Mouse (Mus musculus) hindbrain, postnatal 0 days (tissue): ENCODE data around the gene Zc3h4. TPM values are rescaled to one million over a fixed set of nuclear protein-coding genes. Genes with fewer than 3 reads are reported as not detected.

Source experiments
- ATAC-seq: fragments of 200-750 bp; cut with Nextera tagmentation; 2 replicates; pipeline ENCODE4 v1.8.0; 2017; ENCODE audit warnings: mild to moderate bottlenecking, moderate TSS enrichment, moderate library complexity
- DNase-seq: peaks from one replicate; pipeline ENCODE4 v3.0.0-alpha.2; 2015; ENCODE audit warnings: low spot score
- H3K27ac ChIP-seq: fragments of 300-500 bp; sonication (generic); 2 replicates; pipeline ENCODE4 v1.5.1; 2014; ENCODE audit warnings: mild to moderate bottlenecking
- H3K27me3 ChIP-seq: fragments of 300-500 bp; sonication (generic); 2 replicates; pipeline ENCODE4 v1.6.1; 2014; ENCODE audit warnings: low read length, mixed read lengths; ENCODE audit not compliant: insufficient read depth
- H3K36me3 ChIP-seq: fragments of 300-500 bp; sonication (generic); 2 replicates; pipeline ENCODE4 v1.6.1; 2014; ENCODE audit warnings: low read length, mixed read lengths; ENCODE audit not compliant: insufficient read depth
- H3K4me1 ChIP-seq: fragments of 300-500 bp; sonication (generic); 2 replicates; pipeline ENCODE4 v1.6.1; 2014; ENCODE audit warnings: antibody characterized with exemption, low read length, mixed read lengths; ENCODE audit not compliant: insufficient read depth
- H3K4me2 ChIP-seq: fragments of 300-500 bp; sonication (generic); 2 replicates; pipeline ENCODE4 v1.6.1; 2014; ENCODE audit warnings: low read depth, mild to moderate bottlenecking, low read length, moderate library complexity, mixed read lengths
- H3K4me3 ChIP-seq: fragments of 300-500 bp; sonication (generic); 2 replicates; pipeline ENCODE4 v1.5.1; 2014; ENCODE audit warnings: low read length
- H3K9ac ChIP-seq: fragments of 300-500 bp; sonication (generic); replicated peaks from 2 replicates; pipeline ENCODE4 v1.6.1; 2014; ENCODE audit warnings: mild to moderate bottlenecking, low read length, moderate library complexity, mixed read lengths
- H3K9me3 ChIP-seq: fragments of 300-500 bp; sonication (generic); 2 replicates; pipeline ENCODE4 v1.6.1; 2016; ENCODE audit warnings: low read length, mixed read lengths
- CTCF ChIP-seq: IDR thresholded peaks from 2 replicates; pipeline ENCODE4 v1.5.1; 2016; ENCODE audit warnings: antibody characterized with exemption, control low read depth, low read depth
- WGBS: fragments of 180-500 bp; shearing (Covaris S2); extraction: QIAGEN DNeasy Blood & Tissue Kit; methylation state at CpG from one replicate; pipeline ENCODE4 v1.1.7; 2014; 5-methylcytosine and 5-hydroxymethylcytosine counted together
- polyA plus RNA-seq: library from polyadenylated mRNA; unstranded; fragments of >200 nt; fragmentation: Nextera tagmentation; extraction: Ambion mirVana; gene quantifications from 2 replicates; pipeline ENCODE4 v1.2.1, GENCODE M21; 2015
- total RNA-seq: library from RNA; depleted of rRNA; stranded (reverse); fragments of >200 nt; gene quantifications from 2 replicates; pipeline ENCODE4 v1.2.3, GENCODE M21; 2014

Zc3h4 gene
- total and polyA plus RNA-seq, 2 experiments from 2014 or later = 8.3 to 38.2 TPM

DNA sequence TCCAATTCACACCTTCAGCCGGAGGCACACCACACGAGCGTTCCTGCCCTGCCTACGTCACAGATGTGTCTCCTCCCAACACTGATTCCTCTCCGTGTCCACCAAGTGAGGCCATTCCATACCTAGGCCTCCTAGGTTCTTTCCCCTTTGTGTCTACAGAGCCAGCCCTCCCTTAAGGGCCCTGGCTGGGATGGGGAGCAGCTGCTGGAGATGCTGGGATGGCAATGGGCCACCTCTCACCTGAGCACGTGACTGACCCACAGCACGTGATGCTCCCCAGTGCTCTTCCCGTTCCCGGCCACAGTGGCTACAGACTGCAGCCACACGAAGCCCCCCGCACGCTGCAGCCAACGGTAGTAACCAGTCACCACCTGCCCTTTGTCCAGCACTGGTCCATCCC lies 59.9 kb downstream of the Zc3h4 start:
- DNase-seq = no peak
- Histone ChIP-seq H3K9me3 (no peaks in the 10 kb centered on the region), H3K27me3 (no peaks in the 10 kb centered on the region), H3K36me3 (no peaks in the 10 kb centered on the region), H3K9ac (no peak overlapping the region), H3K4me3 (no peak overlapping the region), H3K4me2 (no peak overlapping the region), H3K27ac (no peak overlapping the region), H3K4me1 (no peaks in the 10 kb centered on the region; the same call in 1 of the 2 replicates)
- no peak; the same call in 1 of the 2 replicates for ATAC-seq
- no peak for TF ChIP-seq CTCF
- WGBS = 69% methylated on average over 13 of the region's 13 CpGs

DNA sequence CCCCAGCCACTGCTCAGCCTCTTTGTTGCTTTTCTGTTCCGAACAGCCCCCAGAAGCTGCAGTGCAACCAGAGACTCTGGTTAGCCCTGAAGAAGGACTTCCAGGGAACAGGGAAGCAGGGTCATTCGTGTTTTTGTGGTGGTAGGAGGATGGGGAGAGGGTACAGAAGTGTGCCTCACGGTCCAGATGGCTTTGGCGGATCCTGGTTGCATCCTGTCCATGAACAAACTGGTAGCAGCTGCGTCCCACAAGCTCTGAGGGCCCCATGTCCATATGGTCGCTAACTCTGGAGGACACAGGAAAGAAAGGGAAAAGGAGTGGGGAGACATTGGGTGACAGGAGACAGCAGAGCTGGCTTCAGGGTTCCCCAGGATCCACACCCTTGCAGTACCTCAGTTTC lies 60.4 kb downstream of the Zc3h4 start:
- H3K27ac ChIP-seq = no peak overlapping the region
- no peak overlapping the region for H3K9ac ChIP-seq
- DNase-seq (no peak), ATAC-seq (no peak)
- H3K4me2 ChIP-seq = no peak overlapping the region
- no peak for TF ChIP-seq CTCF
- WGBS = 60% methylated on average over 6 of the region's 6 CpGs
- H3K36me3 ChIP-seq = no peaks in the 10 kb centered on the region
- no peaks in the 10 kb centered on the region for H3K27me3 ChIP-seq
- no peak overlapping the region for H3K4me3 ChIP-seq
- no peaks in the 10 kb centered on the region for H3K9me3 ChIP-seq
- H3K4me1 ChIP-seq = no peaks in the 10 kb centered on the region; the same call in 1 of the 2 replicates

DNA sequence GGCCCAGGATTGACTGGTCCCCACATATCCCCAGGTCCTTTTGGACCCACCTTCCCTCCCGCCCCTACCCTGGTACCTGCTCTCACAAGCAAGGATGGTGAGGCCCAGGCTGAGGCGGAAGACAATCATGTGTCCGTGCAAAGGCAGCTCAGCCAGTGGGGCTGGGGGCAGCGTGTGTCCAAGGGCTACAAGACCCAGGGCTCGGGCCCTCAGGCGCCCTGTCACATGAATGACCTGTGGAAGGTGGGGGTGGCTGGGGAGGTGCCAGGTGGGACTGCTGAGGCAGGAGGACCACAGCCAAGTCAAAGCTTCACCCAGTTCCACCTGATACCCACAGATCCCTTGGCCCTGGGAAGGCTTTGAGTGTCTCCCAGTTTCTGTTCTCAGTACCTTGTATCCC lies 61.0 kb downstream of the Zc3h4 start:
- WGBS = 84% methylated on average over 6 of the region's 6 CpGs
- H3K4me3 ChIP-seq = no peak overlapping the region
- H3K36me3 ChIP-seq = no peaks in the 10 kb centered on the region
- no peaks in the 10 kb centered on the region; the same call in 1 of the 2 replicates for H3K4me1 ChIP-seq
- ATAC-seq (no peak), DNase-seq (no peak)
- TF ChIP-seq CTCF = no peak
- no peaks in the 10 kb centered on the region for H3K9me3 ChIP-seq
- H3K27me3 ChIP-seq = no peaks in the 10 kb centered on the region
- H3K9ac ChIP-seq = no peak overlapping the region
- no peak overlapping the region for H3K27ac ChIP-seq
- H3K4me2 ChIP-seq = no peak overlapping the region

DNA sequence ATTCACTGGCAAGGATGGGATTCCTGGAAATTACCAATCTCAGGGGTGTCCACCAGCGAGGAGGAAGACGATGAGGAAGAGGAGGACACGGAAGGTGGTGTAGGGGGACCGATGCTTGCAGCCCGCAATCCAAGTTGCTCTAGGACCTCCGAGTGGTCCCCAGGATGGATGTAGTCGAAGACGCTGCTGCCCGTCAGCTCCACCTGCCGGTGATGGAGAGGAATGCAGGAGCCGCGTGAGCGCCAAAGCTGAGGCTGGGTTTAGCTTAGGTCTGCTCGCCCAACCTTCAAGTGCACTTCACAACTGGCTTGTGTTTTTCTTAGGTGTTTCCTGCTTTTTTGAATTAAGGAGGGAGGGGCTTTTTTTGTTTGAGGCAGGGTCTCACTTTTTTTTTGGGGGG lies 62.5 kb downstream of the Zc3h4 start:
- no peak overlapping the region for H3K4me2 ChIP-seq
- no peak overlapping the region for H3K9ac ChIP-seq
- TF ChIP-seq CTCF = peak; percentile 97
- H3K36me3 ChIP-seq = no peaks in the 10 kb centered on the region
- no peak overlapping the region for H3K27ac ChIP-seq
- ATAC-seq = peak; percentile 61
- no peaks in the 10 kb centered on the region for H3K9me3 ChIP-seq
- WGBS = 2% methylated on average over 14 of the region's 14 CpGs
- no peaks in the 10 kb centered on the region; the same call in 1 of the 2 replicates for H3K4me1 ChIP-seq
- peak; percentile 86 for DNase-seq
- H3K4me3 ChIP-seq = no peak overlapping the region
- H3K27me3 ChIP-seq = no peaks in the 10 kb centered on the region

DNA sequence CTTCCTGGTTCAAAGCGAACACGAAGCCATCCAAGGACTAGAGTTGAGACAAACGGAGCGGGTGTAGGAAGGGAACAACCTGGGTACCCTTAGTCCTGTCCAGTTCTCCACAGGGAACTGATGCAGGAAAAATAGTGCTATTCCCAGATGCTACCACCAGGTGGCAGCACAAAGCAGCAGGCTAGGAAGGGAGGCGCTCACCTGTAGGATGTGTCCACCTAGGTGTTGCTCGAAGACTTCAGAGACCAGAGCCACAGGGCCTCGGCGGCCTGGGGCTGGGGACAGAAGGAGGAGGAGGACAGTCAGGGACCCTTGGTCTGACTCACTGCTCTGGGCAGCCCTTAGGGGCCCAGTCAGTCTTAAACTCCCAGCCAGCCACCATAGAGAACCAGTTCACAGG lies 64.5 kb downstream of the Zc3h4 start:
- ATAC-seq (peak; percentile 36), DNase-seq (peak; percentile 79)
- no peak overlapping the region for H3K9ac ChIP-seq
- H3K27me3 ChIP-seq = 0 out of 2 replicates have a peak, but pooled peaks cover 3% of the 10 kb centered on the region
- TF ChIP-seq CTCF = peak; percentile 97
- H3K27ac ChIP-seq = no peak overlapping the region
- no peak overlapping the region for H3K4me3 ChIP-seq
- no peaks in the 10 kb centered on the region; the same call in 1 of the 2 replicates for H3K4me1 ChIP-seq
- H3K9me3 ChIP-seq = no peaks in the 10 kb centered on the region
- H3K36me3 ChIP-seq = no peaks in the 10 kb centered on the region
- 11% methylated on average over 8 of the region's 8 CpGs for WGBS
- H3K4me2 ChIP-seq = no peak overlapping the region

DNA sequence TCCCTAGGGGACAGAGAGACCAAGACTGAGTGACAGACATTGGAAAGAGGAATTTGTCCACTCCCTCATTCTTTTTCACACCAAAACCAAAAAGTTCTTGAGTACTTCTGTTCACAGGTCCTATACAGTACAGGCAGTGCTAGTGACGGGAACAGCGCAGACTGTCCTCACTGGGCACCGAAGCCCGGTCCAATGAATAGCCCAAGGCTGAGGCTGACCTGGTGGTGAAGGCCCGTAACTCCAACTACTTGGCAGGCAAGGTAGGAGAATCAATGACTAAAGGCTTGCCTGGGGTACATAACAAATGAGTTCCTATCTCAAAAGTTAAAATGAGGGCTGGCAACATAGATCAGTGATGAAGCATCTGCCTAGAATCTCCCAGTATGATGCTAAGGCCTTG lies 64.9 kb downstream of the Zc3h4 start:
- no peak for TF ChIP-seq CTCF
- WGBS = 93% methylated on average over 5 of the region's 5 CpGs
- ATAC-seq = 0 out of 2 replicates have a peak, but pooled peaks have one; percentile 6

DNA sequence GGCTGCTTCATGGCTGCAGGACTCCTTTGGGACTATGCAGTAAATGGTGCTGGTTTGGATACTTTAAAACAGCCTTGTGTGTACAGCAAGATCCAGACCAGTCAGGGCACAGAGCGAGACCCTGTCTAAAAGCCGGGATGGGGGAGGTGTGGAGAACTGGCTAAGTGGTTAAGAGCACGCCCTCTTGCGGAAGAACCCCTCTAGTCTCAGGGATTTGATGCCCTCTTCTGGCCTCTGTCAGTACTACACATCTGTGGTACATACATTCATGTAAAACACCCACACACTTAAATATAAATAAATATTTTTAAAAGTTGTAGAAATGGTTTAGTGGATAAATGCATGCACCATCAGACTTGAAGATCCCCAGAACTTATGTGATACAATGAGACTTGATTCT lies 65.9 kb downstream of the Zc3h4 start:
- peak; percentile 55 for TF ChIP-seq CTCF

More for the DNA sequence above, 64.9 kb downstream of the Zc3h4 start:
- H3K4me3 ChIP-seq = no peak overlapping the region
- H3K4me2 ChIP-seq = no peak overlapping the region
- H3K4me1 ChIP-seq = no peaks in the 10 kb centered on the region; the same call in 1 of the 2 replicates
- no peak for DNase-seq
- H3K9me3 ChIP-seq = no peaks in the 10 kb centered on the region
- no peak overlapping the region for H3K27ac ChIP-seq
- H3K36me3 ChIP-seq = no peaks in the 10 kb centered on the region
- H3K27me3 ChIP-seq = 0 out of 2 replicates have a peak, but pooled peaks cover 3% of the 10 kb centered on the region
- no peak overlapping the region for H3K9ac ChIP-seq

More for the DNA sequence above, 65.9 kb downstream of the Zc3h4 start:
- Histone ChIP-seq H3K27ac (no peak overlapping the region), H3K27me3 (0 out of 2 replicates have a peak, but pooled peaks cover 3% of the 10 kb centered on the region), H3K36me3 (no peaks in the 10 kb centered on the region), H3K9ac (no peak overlapping the region), H3K4me2 (no peak overlapping the region), H3K4me1 (no peaks in the 10 kb centered on the region), H3K9me3 (no peaks in the 10 kb centered on the region), H3K4me3 (no peak overlapping the region)
- ATAC-seq (no peak), DNase-seq (peak; percentile 33)
- 70% methylated on average over 4 of the region's 4 CpGs for WGBS
